Mouse (Mus musculus): ENCODE data around the gene Grhpr.
"Not testable (repeated sequence)": the region's sequence is repeated elsewhere in the genome, so short reads cannot be mapped to it uniquely, and the experiment has no call there.

The Grhpr gene

DNA sequence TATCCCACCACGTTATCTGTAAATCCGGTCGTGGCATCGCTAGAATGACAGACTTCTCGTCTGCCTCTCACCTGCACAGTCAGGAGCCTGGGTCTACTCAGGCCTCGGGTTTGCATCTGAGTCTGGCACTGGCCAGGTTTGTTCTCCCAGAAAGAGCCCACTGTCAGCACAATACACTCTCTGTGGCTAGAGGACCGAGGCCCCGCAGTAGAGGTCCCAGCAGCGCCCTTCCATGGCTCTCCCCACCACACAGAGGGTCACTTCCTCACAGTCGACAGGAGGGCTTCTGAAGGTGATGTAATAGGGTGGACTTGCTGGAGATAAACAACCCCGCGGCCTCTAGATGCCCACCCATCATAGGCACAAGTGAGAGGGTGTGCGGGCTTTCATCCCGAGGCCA is 7.3 kb upstream of the Grhpr start:
- DNase-seq (ENCODE audit: low spot score in 2 of 2) = no peak

DNA sequence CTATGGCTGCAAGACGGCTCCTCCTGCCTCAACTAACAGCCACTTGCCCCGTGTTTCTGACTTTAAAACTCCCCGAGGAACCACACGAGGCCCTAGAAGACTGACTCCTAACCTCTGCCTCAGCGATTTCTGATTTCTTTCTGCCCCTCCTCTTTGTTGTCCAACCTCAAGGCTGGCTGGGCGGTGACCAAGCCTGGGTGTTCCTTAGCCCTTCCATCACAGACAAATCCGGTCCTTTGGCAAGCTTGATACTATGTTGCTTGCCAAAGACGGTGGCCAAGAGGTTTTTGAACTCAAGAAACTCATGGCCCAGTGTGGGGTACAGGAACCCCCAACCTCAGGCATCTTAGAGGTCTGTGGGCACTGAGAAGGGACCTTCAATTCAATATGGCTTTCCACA is 6.9 kb upstream of the Grhpr start:
- DNase-seq (ENCODE audit: low spot score in 2 of 2) = no peak

DNA sequence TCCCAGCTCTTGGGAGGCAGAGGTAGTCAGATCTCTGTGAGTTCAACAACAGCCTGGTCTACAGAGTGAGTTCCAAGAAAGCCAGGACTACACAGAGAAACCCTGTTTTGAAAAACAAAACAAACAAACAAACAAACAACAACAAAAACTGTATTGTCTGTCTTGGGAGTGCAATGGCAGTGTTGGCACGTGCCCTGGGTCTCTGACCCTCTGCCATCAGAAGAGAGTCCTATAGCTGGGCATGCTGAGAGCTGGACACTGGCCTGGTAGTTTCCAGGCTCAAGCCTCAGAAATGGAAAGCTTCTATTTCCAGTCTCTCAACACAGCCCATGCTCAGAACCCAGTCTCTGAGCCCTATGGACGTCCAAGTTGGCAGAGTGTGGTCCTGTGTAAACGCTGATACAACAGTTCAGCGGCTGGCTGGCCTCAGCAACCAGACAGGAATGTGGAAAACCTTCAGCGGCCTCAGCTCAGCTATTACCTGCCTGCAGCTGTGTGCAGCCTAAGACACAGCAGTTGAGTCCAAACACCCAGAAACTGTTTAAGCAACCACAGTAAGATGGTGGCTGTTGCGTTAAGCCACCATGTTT is 5.1 kb upstream of the Grhpr start:
- DNase-seq (ENCODE audit: low spot score in 2 of 2) = no peak

DNA sequence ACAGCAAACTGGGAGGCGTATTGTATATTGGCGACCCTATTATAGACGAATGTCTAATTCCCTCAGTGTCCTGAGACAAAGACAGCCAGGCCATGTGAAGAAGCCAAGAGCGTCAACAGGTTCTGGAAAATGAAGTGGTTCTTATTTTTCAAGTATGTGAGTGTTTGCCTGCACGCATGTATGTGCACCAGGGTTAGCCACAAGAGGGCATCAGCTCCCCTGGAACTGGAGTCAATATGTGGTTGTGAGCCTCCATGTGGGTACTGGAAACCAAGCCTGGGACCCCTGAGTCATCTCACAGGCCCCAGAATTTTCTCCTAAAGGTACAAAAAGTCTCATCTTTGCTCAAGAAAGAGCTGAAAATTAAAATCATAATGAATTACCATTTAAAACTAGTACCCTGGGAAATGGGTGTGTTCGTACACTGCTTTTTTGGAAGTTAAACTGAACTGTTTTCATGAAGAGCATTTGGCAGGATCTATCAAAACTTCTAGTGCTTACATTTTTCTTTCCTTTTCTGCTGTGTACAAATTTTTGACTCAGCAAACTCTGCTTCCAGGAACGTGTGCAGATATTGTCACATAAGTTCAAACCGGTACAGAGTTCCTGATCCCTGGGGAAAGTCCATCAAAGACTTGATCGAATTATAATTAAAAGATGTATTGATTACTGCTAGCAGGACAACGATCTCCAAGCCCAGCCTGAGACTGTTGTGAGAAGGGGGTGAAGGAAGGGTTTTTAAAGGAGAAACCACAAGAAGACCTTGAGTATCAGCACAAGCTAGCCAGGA is 4.1 kb upstream of the Grhpr start:
- DNase-seq (ENCODE audit: low spot score in 2 of 2) = no peak

DNA sequence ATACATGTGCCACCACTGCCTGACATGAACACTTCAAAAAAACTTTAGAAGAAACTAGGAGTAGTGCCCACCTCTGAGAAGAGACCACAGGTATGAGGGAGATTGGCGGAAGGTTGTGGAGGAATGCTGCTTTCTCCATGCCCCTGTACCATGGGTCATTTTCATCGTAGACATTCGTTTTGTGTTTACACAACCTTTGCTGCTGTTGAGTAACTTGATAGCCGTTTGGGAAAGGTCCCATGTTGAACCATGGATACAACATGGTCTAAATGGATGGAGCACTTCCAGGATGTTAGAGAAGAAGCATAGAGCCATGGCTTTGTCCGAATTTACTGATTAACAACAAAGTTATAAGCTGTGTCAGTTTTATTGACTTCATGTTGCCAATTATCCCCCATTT is 3.0 kb upstream of the Grhpr start:
- no peak for DNase-seq (ENCODE audit: low spot score in 2 of 2)

DNA sequence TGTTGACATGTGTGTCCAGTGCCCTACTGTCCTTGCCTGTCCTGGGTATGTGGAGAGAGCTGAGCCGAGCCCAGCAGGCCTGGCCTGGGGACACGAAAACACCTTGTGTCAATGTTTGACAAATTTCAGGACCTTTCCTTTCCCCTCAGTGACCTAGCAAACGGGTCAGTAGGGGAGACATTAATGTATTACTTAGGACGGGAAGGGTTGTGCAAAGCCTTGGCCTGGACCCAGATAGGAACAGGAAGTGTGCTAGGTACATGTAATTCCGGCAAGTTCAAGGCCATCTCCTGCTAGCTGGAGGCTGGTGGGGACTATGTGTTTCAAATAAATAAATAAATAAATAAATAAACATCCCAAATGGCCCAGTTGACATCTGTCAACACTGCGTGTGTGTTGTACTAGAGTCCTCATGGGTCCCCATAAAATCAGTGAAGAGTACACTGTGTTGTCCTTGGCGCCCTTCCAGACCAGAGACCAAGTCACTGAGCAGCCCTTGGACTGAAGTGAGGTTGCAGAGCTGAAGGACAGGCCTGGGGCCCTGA is 1.3 kb upstream of the Grhpr start:
- no peak for DNase-seq (ENCODE audit: low spot score in 2 of 2)

DNA sequence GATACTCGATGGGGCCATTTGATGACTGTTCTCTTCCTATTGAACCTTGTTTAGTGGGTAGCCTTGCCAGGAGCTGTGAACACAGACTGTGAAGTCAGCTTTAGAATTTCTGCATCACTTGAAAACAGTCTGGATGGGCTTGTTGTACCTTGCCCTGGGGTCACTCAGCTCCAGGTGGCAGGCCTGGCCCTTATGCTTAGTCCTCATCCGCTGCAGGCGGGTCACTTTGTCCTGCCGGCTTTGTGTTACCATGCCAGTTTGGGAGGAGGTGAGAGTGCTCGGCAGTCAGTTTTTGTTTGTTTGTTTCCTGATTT is 736 bp downstream of the Grhpr start:
- no peak for DNase-seq (ENCODE audit: low spot score in 2 of 2)

DNA sequence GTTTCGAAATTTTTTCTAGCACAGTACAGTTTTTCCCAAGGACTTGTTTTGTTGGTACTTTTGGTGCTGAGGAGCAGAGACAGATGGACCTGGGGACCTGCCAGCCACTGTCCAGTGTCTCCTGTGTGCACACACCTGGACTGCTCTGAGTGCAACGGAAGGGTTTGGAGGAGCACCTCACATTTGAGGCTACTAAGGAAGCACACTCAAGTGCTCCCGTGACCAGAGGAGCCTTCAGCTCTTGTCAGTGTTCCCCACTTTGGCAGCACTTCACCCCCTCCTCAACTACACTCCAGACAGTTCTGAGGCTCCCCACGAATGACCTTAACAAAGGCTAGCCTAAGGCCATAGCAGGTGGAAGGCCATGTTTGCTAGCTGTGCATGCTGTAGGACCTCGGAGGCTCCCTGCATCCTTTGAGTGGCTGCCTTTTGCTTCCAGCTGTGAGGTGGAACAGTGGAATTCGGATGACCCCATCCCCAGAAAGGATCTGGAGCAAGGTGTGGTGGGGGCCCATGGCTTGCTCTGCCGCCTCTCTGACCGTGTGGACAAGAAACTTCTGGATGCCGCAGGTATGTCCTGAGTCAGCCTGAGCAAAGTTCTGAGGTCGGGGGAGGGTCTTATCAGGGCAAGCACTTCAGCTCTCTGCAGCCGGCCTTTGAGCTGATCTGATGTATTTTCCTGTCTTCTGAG is 1.4 kb downstream of the Grhpr start:
- no peak for DNase-seq (ENCODE audit: low spot score in 2 of 2)

DNA sequence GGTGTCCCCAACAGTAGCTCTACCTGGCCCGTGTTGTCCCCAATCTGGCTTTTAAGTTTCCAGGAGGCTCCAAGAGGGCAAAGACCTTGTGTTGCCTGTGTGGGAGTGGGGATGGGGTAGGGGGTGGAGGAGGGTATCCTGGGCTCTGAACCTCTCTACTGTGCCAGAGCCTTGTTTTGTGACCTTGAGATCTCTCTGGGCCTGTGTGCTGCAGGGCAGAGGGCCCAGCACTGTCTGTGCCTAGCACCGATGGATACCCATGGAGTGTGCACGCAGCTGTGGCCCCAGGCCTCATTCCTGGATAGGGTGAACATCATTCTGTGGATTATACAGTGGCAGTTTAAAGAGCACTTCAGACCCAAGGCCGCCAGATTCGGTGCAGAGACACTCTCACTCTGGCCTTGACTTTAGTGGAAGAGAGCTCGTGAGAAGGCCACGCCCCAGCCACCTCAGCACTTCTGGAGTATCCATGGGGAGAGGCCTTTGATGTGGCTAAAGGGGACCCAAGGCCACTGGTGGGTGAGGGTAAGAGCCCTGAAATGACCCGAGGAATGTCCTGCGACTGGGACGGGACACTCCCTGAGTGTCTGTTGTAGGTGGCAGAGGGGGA is 2.0 kb downstream of the Grhpr start:
- DNase-seq (ENCODE audit: low spot score in 2 of 2) = no peak

DNA sequence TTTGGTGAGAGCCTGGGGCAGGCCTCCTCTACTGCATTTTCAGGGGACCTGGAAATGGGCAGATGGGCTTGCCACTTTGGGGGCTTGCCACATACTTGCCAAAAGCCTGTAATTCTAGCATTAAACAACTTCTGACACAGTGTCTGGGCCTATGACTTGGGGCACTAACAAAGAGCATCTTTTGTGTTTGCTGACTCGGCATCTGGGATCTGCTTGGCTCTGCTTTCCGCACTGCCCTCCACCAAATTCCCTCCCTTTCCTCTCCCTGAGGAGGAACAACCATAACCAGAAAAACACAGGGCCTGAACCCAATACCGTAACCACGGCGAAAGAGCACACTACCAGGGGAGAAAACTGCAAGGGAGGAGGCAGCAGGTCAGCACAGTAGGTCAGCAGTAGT is 9.4 kb downstream of the Grhpr start:
- no peak for DNase-seq (ENCODE audit: low spot score in 2 of 2)

DNA sequence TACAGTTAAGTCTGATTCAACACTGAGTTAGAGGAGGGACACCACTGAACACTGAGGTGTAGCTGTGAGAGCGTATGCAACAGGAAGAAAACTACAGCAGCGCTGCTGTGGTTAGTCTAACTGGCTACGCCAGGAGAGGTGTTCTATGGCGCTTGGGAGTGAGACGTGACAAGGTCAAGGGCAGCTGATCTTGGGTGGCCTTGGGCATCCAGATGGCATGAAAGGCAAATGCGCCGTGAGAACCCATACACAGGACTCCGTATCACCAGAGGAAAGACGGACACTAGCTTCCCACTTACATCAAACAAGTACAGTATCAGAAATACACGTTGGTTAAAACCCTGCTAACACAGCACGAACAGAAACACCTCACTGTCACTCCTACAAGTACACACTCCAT is 11.1 kb downstream of the Grhpr start:
- not testable (repeated sequence) for DNase-seq (ENCODE audit: low spot score in 2 of 2)

DNA sequence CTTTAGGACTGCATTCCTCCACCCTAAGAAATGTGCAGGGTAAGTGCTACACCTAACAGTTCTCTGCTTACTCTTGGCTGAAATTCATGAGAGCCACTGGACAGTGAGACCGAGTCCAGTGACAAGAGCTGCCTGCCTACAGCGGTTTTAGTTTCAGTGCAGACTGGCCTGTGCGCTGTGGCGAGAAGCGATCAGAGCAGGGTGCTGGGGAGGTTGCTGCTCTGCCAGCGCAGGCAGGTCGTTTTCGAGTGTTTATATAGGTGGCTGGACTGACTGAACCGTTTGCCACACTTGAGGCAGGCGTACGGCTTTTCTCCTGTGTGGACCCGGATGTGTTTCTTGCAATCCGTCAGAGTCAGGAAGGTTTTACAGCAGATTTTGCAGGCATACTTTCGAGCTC is 12.0 kb downstream of the Grhpr start:
- not testable (repeated sequence) for DNase-seq (ENCODE audit: low spot score in 2 of 2)

DNA sequence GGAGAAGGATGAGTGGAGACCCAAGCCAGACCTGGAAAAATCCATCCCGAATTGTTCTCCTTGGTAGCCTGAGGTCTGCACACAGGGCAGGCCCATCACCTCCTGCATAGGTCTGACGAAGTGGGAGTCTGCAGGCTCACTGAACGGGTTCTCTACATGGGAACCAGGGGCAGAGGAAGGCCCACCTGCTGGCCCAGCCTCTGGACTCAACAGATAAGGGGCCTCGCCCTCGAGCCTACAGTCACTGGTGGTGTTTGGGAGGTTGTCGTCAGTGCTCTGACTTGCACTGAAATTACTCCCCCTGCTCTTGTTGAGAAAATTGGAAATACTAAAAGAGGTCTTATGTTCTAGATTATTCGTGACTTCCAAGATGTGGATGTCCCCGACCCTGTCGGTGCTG is 12.7 kb downstream of the Grhpr start:
- DNase-seq (ENCODE audit: low spot score in 2 of 2) = no peak

DNA sequence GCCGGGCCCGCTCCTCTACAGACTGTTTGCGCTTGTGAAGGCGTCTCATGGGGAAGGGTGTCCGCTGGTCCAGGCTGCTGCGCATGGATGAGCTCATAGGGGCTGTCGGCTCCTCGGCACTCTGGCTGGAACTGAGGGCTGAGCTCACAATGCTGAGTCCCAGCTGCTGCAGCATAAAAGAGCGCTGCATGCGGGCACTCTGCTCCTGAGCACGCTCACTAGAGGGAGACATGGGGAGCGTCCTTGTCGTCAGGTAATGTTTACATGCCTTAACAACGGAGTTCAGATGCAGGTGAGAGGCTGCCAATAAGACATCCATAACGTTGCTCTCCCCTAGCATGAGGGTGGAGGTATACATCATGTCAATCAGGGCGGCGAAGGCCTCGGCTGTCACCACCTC is 13.6 kb downstream of the Grhpr start:
- no peak for DNase-seq (ENCODE audit: low spot score in 2 of 2)

DNA sequence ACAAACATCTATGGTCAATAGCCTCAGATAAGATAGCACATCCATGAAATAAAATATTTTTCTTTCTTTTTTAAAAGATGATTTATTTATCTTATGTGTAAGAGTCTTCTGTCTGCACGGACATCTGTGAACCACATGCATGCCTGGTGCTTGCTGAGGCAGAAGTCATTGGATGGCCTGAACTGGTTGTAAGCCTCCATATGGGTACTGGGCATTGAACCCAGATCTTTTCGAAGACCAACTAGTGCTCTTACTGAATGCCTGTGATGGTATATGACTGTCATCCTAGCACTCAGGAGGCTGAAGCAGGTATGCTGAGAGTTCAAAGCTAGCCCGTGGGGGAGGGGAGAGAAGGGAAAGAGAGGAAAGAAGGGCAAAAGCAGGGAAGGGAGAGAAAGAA is 16.9 kb downstream of the Grhpr start:
- DNase-seq (ENCODE audit: low spot score in 2 of 2) = no peak

DNA sequence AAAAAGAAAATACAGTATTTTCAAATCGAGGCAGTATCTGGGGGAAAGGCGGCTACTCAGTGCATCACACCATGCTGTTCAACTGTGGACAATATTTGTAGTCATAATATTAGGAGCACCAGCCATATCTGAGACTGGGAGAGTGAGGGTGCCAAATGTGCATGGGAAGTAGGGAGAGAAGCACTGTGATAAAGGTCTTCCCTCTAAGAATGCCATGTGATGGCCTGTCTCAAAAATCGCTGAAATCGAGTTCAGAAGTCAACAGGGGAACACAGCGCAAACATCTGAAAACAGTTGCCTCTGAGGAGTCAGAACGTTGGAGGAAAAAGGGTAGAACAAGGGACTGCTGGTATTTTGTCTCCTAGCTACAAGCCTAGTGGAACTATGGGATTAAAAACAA is 18.8 kb downstream of the Grhpr start:
- DNase-seq (ENCODE audit: low spot score in 2 of 2) = no peak

DNA sequence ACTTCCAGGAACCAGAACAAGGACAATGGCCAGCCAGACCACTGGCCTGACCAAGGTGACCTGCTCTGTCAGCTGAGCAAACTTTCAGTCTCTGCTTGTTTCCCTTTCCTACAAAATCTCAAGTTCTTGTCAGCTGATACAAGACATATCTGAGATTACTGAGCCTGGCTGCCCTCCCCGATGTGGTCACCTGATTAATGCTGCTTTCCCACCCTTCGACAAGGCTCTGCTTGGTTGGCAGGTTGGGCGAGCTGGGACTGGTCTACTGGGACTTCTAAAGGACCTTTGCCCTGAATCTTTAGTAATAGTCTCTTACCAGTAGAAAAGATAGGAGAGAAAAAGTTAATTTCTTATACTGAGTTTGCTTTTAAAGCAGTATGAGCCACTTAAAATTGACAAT is 24.3 kb downstream of the Grhpr start:
- peak; percentile 50 to 75 for DNase-seq (ENCODE audit: low spot score in 2 of 2)

DNA sequence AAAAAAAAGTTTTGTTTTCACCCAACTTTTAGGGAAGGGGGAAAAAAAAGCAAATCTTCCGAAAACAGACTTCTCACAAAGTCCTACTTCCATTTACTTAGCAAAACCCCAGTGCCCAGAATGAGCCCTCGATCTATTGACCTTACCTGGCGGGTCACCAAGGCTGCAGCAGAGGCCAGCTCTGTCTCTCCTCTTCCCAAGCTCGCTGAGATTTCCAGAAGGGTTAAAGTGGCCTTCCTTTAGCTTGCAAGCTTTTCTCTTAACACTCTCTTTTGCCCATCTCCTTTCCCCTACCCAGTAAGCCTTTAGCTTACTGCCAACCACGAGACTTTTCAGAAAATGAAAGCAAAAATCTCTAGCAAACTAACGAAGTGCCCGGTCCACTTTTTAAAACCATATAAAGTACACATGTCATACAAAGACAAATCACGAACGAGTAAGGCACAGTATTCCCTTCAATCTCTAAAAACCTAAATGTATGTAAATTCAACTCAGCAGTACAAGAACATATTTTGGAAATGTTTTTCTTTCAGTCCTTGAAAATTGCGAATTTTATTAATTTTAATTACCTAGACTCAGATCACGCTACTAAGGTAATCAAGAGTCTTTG is 29.7 kb downstream of the Grhpr start:
- DNase-seq (ENCODE audit: low spot score in 2 of 2) = peak in 1 of 2 experiments; percentile 21

DNA sequence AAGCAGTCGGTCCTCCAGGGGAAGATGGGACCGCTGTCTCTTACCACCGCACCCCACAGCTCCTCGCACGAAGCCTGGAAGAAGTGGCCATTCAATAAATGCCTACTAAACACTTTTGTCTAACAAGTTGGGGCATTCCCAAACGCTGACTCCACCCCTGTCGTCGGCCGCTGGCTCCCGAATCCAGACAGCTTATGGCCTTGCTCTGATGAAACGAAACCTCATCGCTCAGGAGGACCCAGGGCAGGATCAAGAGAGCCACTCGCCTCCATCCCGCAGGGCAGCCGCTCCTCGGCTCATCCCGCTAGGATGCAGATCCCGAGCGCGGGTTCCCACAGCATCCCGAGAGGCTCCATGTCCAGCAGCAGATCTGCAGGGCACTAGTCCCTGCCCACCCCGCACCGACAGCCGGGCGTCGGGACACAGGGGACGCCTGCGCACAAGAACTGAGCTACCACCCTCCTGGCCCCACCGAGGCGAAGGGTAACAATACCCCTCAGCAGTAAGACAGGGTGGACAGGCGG is 30.4 kb downstream of the Grhpr start:
- peak; percentile 77 to 81 for DNase-seq (ENCODE audit: low spot score in 2 of 2)

DNA sequence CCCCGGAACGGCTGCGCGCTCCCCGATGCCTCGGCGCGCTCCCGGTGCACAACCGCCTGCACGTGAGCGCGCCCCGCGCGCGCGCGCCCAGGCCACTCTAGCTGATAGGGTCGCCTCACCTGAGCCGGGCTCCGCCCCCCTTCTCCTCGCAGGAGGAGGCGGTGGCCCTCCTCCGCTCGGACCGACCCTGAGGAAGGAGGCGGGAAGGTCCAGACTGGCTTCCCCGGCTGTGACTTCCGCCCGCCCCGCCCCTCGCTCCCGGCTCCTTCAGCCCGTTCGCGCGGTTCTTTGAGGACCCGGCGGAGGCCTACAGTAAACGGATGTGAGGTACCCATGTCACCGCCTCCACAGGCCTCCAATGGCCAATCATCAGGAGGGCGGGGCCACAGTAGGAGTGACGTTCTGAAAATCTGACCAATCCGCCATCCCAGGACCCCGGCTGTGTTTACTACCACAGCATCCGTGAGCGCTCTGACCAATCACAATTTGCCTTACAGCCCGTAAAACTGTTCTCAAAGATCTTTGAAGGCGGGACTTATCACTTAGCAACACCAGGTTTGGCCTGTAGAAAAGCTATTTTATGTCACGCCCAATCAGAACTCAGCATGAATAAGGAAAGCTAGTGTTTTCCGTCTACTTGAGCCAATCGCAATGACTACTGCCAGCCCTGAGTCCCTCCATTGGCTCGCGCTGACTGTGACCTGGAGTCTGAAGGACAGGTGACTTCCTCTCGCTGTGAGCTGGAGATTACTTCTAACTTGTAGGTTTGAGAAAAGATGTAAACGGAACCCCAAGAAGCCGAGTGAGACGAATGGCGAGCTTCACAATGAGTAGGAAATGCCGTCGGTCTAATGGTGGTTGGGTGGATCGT is 31.1 kb downstream of the Grhpr start, which contains the start of gene Zbtb5:
Zbtb5 (minus strand) TSS at position 308 of the 871 bp plus-strand sequence.
- DNase-seq (ENCODE audit: low spot score in 2 of 2) = peak; percentile 99 to 100

DNA sequence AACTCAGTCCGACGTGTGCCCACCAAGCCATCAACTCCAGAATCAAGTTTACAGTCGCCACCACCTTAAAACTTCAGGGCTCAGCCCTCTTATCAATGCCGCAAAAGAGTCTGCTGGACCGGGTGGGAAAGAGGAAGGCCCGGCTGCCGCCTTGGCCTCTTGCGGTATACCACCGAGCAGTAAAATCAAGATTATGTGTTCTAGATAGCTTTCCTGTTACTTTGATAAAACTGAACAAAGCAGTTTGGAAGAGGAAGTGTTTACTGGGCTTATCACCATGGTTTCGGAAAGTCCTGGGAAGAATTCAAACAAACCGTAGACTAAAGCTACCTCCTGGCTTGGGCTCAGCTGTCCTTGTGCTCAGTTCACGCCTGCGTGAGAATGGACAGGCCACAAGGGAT is 31.8 kb downstream of the Grhpr start:
- no peak for DNase-seq (ENCODE audit: low spot score in 2 of 2)

All from urinary bladder, postnatal 36 days (tissue).